Mouse (Mus musculus) central nervous system, embryonic 11.5 days (tissue): ENCODE data around the gene Camp. TPM values are rescaled to one million over a fixed set of nuclear protein-coding genes. Genes with fewer than 3 reads are reported as not detected.

Experiments
- polyA plus RNA-seq: library from polyadenylated mRNA; depleted of rRNA; stranded (reverse); fragments of >200 nt; gene quantifications from 2 replicates; pipeline ENCODE4 v1.2.3, GENCODE M21; 2012; rRNA removed

The Camp gene
- 1.3 and 2.6 TPM in 2 replicates for polyA plus RNA-seq

GRCm38 (mm10) chr9:109849312-109849758 is at the start of gene Camp:
Gene Camp, minus strand, starts transcription at chr9:109849617.

GRCm38 (mm10) chr9:109874797-109875691 is 25.6 kb upstream of the Camp start, which contains the start of gene Cdc25a:
Gene Cdc25a, plus strand, starts transcription at chr9:109875579.

GRCm38 (mm10) chr9:109832391-109833087 is 16.9 kb downstream of the Camp start, which contains the start of gene Nme6:
Gene Nme6, plus strand, starts transcription at chr9:109832749.

GRCm38 (mm10) chr9:109811980-109812379 is 37.4 kb downstream of the Camp start, which contains the start of gene Spink8:
Gene Spink8, plus strand, starts transcription at chr9:109812280.

Other genes with a start within 250 kb of the Camp start
- gene Fbxw24, start 223.6 kb downstream of the Camp start, polyA plus RNA-seq: 0.06 TPM in 1 of 2 replicates, not detected in the other
- gene Fbxw25, start 185.0 kb downstream of the Camp start, polyA plus RNA-seq: 0.05 TPM in 1 of 2 replicates, not detected in the other
- gene Fbxw18, start 146.9 kb downstream of the Camp start, polyA plus RNA-seq: 0.06 and 0.12 TPM in 2 replicates
- gene Fbxw26, start 103.5 kb downstream of the Camp start, polyA plus RNA-seq: not detected in 2 replicates
- gene Fbxw27, start 58.9 kb downstream of the Camp start, polyA plus RNA-seq: not detected in 2 replicates
- gene Spink8, start 37.3 kb downstream of the Camp start, polyA plus RNA-seq: not detected in 2 replicates
- 45.0 and 64.6 TPM in 2 replicates for gene Nme6, start 16.9 kb downstream of the Camp start, polyA plus RNA-seq
- gene Cdc25a, start 26.0 kb upstream of the Camp start, polyA plus RNA-seq: 37.1 and 39.4 TPM in 2 replicates
- gene Map4, start 81.8 kb upstream of the Camp start, polyA plus RNA-seq: 109 TPM in 2 replicates